7 mouse cellular contexts compared by ENCODE assay signal in the genomic region with DNA sequence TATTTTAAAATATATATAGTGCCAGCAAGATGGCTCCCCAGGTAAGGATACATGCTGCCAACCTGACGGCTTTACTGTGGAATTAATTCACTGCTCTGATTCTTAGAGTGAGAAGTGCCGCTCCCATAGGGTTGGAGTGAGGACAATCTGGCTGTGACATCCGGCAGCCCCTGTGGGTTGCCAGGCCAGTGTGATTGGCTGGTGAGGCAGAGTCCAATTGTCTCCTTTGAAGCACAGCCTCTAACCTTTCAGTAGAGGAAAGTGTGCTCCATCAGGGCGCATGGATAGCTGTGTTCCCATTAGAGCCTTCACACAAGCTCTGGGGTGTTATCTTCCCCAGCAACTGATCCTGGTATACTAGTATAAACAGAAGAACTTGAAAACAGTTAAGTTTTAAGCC.
"Had no signal": no experiment of that assay in that cellular context is flagged by ENCODE, and none has a peak within 500 bp of the region (broad histone marks: within the 10 kb centered on the region; RNA-seq: fewer than 3 reads in every experiment).

No protein-coding gene starts in this region.

- DNase-seq: lung, adult 2 months; lung, postnatal 14 days; lung, postnatal 36 days; right cerebral cortex, postnatal 14 days; thymus, adult 2 months; thymus, postnatal 25 days; thymus, postnatal 4 days had no signal
